23 mouse cellular contexts compared by ENCODE assay signal in the genomic region with DNA sequence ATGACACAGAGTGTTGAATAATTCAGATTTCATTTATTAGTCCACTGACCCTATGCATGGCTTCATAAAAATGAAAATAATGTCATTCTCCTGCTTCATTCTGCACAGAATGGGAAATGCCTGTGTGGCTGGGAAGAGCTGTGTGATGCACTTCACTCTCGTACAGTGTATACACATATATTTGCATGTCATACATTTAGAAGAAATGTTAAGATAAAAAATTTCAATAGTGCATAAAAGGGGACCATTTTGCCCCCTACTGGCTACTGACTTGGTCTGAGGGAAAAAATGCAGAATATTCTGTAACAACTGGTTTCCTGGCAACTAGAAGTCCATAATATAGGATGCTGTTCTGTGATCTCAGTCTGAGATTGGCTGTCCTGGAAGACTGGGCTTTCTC.
DNase-seq lines count a peak whose midpoint lies in the region; ATAC-seq and TF ChIP-seq lines count a peak whose summit lies in the region.
"Had no signal": no experiment of that assay in that cellular context is flagged by ENCODE, and none has a peak within 500 bp of the region (broad histone marks: within the 10 kb centered on the region; RNA-seq: fewer than 3 reads in every experiment).

No protein-coding gene starts in this region.

- ATAC-seq in forebrain, embryonic 14.5 days: 0 out of 2 replicates have a peak, but pooled peaks have one; percentile 26
- ATAC-seq in forebrain, embryonic 13.5 days: no peak
- ATAC-seq in hindbrain, postnatal 0 days: no peak
- no peak for ATAC-seq in hindbrain, embryonic 11.5 days (ENCODE audit: low FRiP score)
- ATAC-seq in midbrain, embryonic 14.5 days (ENCODE audit: low FRiP score, low TSS enrichment): peak; percentile 58; the same call in 1 of the 2 replicates
- no peak for ATAC-seq in midbrain, embryonic 11.5 days (ENCODE audit: low FRiP score)
- ATAC-seq: activated CD4-positive, CD25-positive, alpha-beta regulatory T cell, adult 4 months; intestine, embryonic 15.5 days; Patski had no signal

- H3K4me3 ChIP-seq in forebrain, embryonic 14.5 days (ENCODE audit: low read depth, low read length): no peak overlapping the region
- H3K4me3 ChIP-seq in forebrain, embryonic 13.5 days: no peak overlapping the region
- H3K4me3 ChIP-seq in hindbrain, postnatal 0 days (ENCODE audit: low read length): no peak overlapping the region
- H3K4me3 ChIP-seq in hindbrain, embryonic 11.5 days (ENCODE audit: low read depth, low read length): no peak overlapping the region
- H3K4me3 ChIP-seq in midbrain, embryonic 14.5 days (replicated peaks; ENCODE audit: low read depth, low read length): no peak overlapping the region
- no peak overlapping the region for H3K4me3 ChIP-seq in midbrain, embryonic 11.5 days (ENCODE audit: low read depth, low read length)
- H3K4me3 ChIP-seq: embryonic facial prominence, embryonic 13.5 days; forebrain, embryonic 12.5 days; heart, embryonic 10.5 days; intestine, embryonic 15.5 days had no signal

- no peaks in the 10 kb centered on the region for H3K27me3 ChIP-seq in forebrain, embryonic 14.5 days (replicated peaks; ENCODE audit: control insufficient read depth, insufficient read depth, low read length)
- no peaks in the 10 kb centered on the region for H3K27me3 ChIP-seq in forebrain, embryonic 13.5 days
- no peaks in the 10 kb centered on the region for H3K27me3 ChIP-seq in hindbrain, postnatal 0 days (ENCODE audit: insufficient read depth, low read length)
- no peaks in the 10 kb centered on the region for H3K27me3 ChIP-seq in hindbrain, embryonic 11.5 days (ENCODE audit: control insufficient read depth, insufficient read depth, low read length)
- no peaks in the 10 kb centered on the region for H3K27me3 ChIP-seq in midbrain, embryonic 14.5 days (ENCODE audit: control insufficient read depth, insufficient read depth, low read length)
- no peaks in the 10 kb centered on the region for H3K27me3 ChIP-seq in midbrain, embryonic 11.5 days (ENCODE audit: control insufficient read depth, insufficient read depth, low read length)
- H3K27me3 ChIP-seq: CH12.LX; embryonic facial prominence, embryonic 13.5 days; forebrain, embryonic 12.5 days; intestine, embryonic 15.5 days; Patski had no signal

- WGBS in forebrain, embryonic 14.5 days: 73% methylated on average over 1 of the region's 1 CpGs
- WGBS in forebrain, embryonic 13.5 days: 71% methylated on average over 1 of the region's 1 CpGs
- WGBS in hindbrain, postnatal 0 days: 64% methylated on average over 1 of the region's 1 CpGs
- WGBS in hindbrain, embryonic 11.5 days: 83% methylated on average over 1 of the region's 1 CpGs
- 47% methylated on average over 1 of the region's 1 CpGs for WGBS in midbrain, embryonic 14.5 days
- WGBS in midbrain, embryonic 11.5 days: 83% methylated on average over 1 of the region's 1 CpGs

- H3K36me3 ChIP-seq in forebrain, embryonic 14.5 days (ENCODE audit: control insufficient read depth, insufficient read depth, low read length): no peaks in the 10 kb centered on the region
- H3K36me3 ChIP-seq in forebrain, embryonic 13.5 days (ENCODE audit: poor library complexity, severe bottlenecking): no peaks in the 10 kb centered on the region
- H3K36me3 ChIP-seq in hindbrain, postnatal 0 days (ENCODE audit: insufficient read depth, low read length): no peaks in the 10 kb centered on the region
- H3K36me3 ChIP-seq in hindbrain, embryonic 11.5 days (ENCODE audit: control insufficient read depth, insufficient read depth, low read length): no peaks in the 10 kb centered on the region
- H3K36me3 ChIP-seq in midbrain, embryonic 14.5 days (ENCODE audit: control insufficient read depth, insufficient read depth, low read length): no peaks in the 10 kb centered on the region
- H3K36me3 ChIP-seq in midbrain, embryonic 11.5 days (ENCODE audit: control insufficient read depth, insufficient read depth, low read length): no peaks in the 10 kb centered on the region
- H3K36me3 ChIP-seq: embryonic facial prominence, embryonic 13.5 days; forebrain, embryonic 12.5 days; heart, embryonic 10.5 days; intestine, embryonic 15.5 days had no signal

- H3K9ac ChIP-seq in forebrain, embryonic 14.5 days (ENCODE audit: low read length): no peak overlapping the region
- no peak overlapping the region for H3K9ac ChIP-seq in forebrain, embryonic 13.5 days
- H3K9ac ChIP-seq in hindbrain, postnatal 0 days (replicated peaks; ENCODE audit: low read length): no peak overlapping the region
- H3K9ac ChIP-seq in hindbrain, embryonic 11.5 days (ENCODE audit: low read depth, low read length): no peak overlapping the region
- no peak overlapping the region for H3K9ac ChIP-seq in midbrain, embryonic 14.5 days (replicated peaks; ENCODE audit: low read length)
- no peak overlapping the region for H3K9ac ChIP-seq in midbrain, embryonic 11.5 days (ENCODE audit: low read length)
- H3K9ac ChIP-seq: embryonic facial prominence, embryonic 13.5 days; forebrain, embryonic 12.5 days; intestine, embryonic 15.5 days had no signal

- H3K27ac ChIP-seq in forebrain, embryonic 14.5 days (ENCODE audit: low read depth, low read length): no peak overlapping the region
- H3K27ac ChIP-seq in forebrain, embryonic 13.5 days: no peak overlapping the region
- H3K27ac ChIP-seq in hindbrain, postnatal 0 days: no peak overlapping the region
- H3K27ac ChIP-seq in hindbrain, embryonic 11.5 days (ENCODE audit: low read depth, low read length): no peak overlapping the region
- no peak overlapping the region for H3K27ac ChIP-seq in midbrain, embryonic 14.5 days (replicated peaks; ENCODE audit: low read depth, low read length)
- no peak overlapping the region for H3K27ac ChIP-seq in midbrain, embryonic 11.5 days (ENCODE audit: low read depth, low read length)
- H3K27ac ChIP-seq: embryonic facial prominence, embryonic 13.5 days; forebrain, embryonic 12.5 days; heart, embryonic 10.5 days; intestine, embryonic 15.5 days had no signal

- H3K9me3 ChIP-seq in forebrain, embryonic 14.5 days (replicated peaks; ENCODE audit: control insufficient read depth, low read length): no peaks in the 10 kb centered on the region
- H3K9me3 ChIP-seq in forebrain, embryonic 13.5 days (replicated peaks): no peaks in the 10 kb centered on the region
- H3K9me3 ChIP-seq in hindbrain, postnatal 0 days (ENCODE audit: low read length): no peaks in the 10 kb centered on the region
- H3K9me3 ChIP-seq in hindbrain, embryonic 11.5 days (ENCODE audit: control insufficient read depth, low read length): no peaks in the 10 kb centered on the region
- H3K9me3 ChIP-seq in midbrain, embryonic 14.5 days (ENCODE audit: control insufficient read depth, low read length): no peaks in the 10 kb centered on the region
- no peaks in the 10 kb centered on the region for H3K9me3 ChIP-seq in midbrain, embryonic 11.5 days (ENCODE audit: control insufficient read depth, low read length)
- H3K9me3 ChIP-seq: embryonic facial prominence, embryonic 13.5 days; forebrain, embryonic 12.5 days; heart, embryonic 10.5 days; intestine, embryonic 15.5 days had no signal

- peak; percentile 13 for DNase-seq in forebrain, embryonic 14.5 days (ENCODE audit: low spot score)
- DNase-seq in hindbrain, postnatal 0 days (ENCODE audit: low spot score): peak; percentile 18
- DNase-seq in hindbrain, embryonic 11.5 days (ENCODE audit: low spot score): no peak
- DNase-seq in midbrain, embryonic 14.5 days: peak; percentile 53
- no peak for DNase-seq in midbrain, embryonic 11.5 days (ENCODE audit: low spot score, missing footprints)
- DNase-seq in left cerebral cortex, adult 9 months (ENCODE audit: low spot score in 2 of 2): no peak
- no peak for DNase-seq in right cerebral cortex, postnatal 10 days (ENCODE audit: low spot score in 2 of 2)
- DNase-seq: adrenal gland, postnatal 14 days; cerebellum, adult 2 months; cerebellum, postnatal 10 days; embryo, embryonic 11 days; gastrocnemius, postnatal 10 days; heart, adult 18-20 months; heart, postnatal 10 days; heart, postnatal 4 days had no signal

- peak; percentile 28 for TF ChIP-seq CTCF in hindbrain, postnatal 0 days (IDR thresholded peaks at IDR 0.05; ENCODE audit: low read depth)

- H3K4me1 ChIP-seq in forebrain, embryonic 14.5 days (ENCODE audit: control insufficient read depth, insufficient read depth, low read length): no peaks in the 10 kb centered on the region
- no peaks in the 10 kb centered on the region; the same call in 1 of the 2 replicates for H3K4me1 ChIP-seq in forebrain, embryonic 13.5 days
- H3K4me1 ChIP-seq in hindbrain, postnatal 0 days (ENCODE audit: insufficient read depth, low read length): no peaks in the 10 kb centered on the region
- no peaks in the 10 kb centered on the region for H3K4me1 ChIP-seq in hindbrain, embryonic 11.5 days (replicated peaks; ENCODE audit: control insufficient read depth, insufficient read depth, low read length)
- no peaks in the 10 kb centered on the region for H3K4me1 ChIP-seq in midbrain, embryonic 14.5 days (ENCODE audit: control insufficient read depth, insufficient read depth, low read length)
- no peaks in the 10 kb centered on the region for H3K4me1 ChIP-seq in midbrain, embryonic 11.5 days (ENCODE audit: control insufficient read depth, insufficient read depth, low read length)
- H3K4me1 ChIP-seq: embryonic facial prominence, embryonic 13.5 days; forebrain, embryonic 12.5 days; heart, embryonic 10.5 days; intestine, embryonic 15.5 days had no signal

- H3K4me2 ChIP-seq in forebrain, embryonic 14.5 days (ENCODE audit: low read length): no peak overlapping the region
- H3K4me2 ChIP-seq in forebrain, embryonic 13.5 days: no peak overlapping the region
- H3K4me2 ChIP-seq in hindbrain, postnatal 0 days (ENCODE audit: low read depth, low read length): no peak overlapping the region
- no peak overlapping the region for H3K4me2 ChIP-seq in hindbrain, embryonic 11.5 days (replicated peaks; ENCODE audit: low read depth, low read length)
- H3K4me2 ChIP-seq in midbrain, embryonic 14.5 days (ENCODE audit: low read length): no peak overlapping the region
- no peak overlapping the region for H3K4me2 ChIP-seq in midbrain, embryonic 11.5 days
- H3K4me2 ChIP-seq: embryonic facial prominence, embryonic 13.5 days; forebrain, embryonic 12.5 days; intestine, embryonic 15.5 days had no signal

Comparison
In these comparisons a context has a peak if more than half of its experiments do, and no peak if none do; other contexts are left out.
1. ATAC-seq: peak in forebrain, embryonic 14.5 days (single experiment) and midbrain, embryonic 14.5 days (single experiment); none in forebrain, embryonic 13.5 days (single experiment), hindbrain, postnatal 0 days (single experiment), hindbrain, embryonic 11.5 days (single experiment) and midbrain, embryonic 11.5 days (single experiment).
2. DNase-seq: peak in forebrain, embryonic 14.5 days (single experiment), hindbrain, postnatal 0 days (single experiment) and midbrain, embryonic 14.5 days (single experiment); none in hindbrain, embryonic 11.5 days (single experiment), midbrain, embryonic 11.5 days (single experiment), left cerebral cortex, adult 9 months (0 of 2) and right cerebral cortex, postnatal 10 days (0 of 2).